Mouse (Mus musculus) embryo, embryonic 9.5 days (tissue): ENCODE measurements at regions not wholly inside any gene's neighbourhood (a gene's known extent, or its start where the extent isn't known, plus 50 kb on each side); places are given as distances from the start of the nearest gene placed in this dataset.

ENCODE experiments used
- DNase-seq: peaks from one replicate; pipeline ENCODE4 v3.0.0-alpha.2; 2017; ENCODE audit errors: extremely low spot score

DNA sequence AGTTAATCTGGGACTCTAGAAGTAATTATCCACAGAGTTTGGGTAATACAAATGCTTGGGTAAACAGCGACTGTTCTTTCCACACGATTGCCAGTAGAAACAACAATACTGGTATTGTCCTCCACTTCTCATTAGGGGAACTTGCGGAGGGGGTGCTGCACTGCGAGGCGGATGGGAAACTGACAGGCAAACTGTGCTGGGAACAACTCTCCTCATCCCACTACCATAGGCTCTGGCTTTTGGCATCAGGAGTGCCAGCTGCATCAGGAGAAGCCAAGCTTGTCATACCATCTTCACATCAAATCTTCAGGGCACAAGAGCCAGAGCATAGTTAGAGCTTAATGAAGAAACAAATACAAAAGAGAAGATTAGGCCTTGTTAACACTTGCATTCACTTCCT, 349.2 kb upstream of the Tmem161b start:
- DNase-seq = no peak

DNA sequence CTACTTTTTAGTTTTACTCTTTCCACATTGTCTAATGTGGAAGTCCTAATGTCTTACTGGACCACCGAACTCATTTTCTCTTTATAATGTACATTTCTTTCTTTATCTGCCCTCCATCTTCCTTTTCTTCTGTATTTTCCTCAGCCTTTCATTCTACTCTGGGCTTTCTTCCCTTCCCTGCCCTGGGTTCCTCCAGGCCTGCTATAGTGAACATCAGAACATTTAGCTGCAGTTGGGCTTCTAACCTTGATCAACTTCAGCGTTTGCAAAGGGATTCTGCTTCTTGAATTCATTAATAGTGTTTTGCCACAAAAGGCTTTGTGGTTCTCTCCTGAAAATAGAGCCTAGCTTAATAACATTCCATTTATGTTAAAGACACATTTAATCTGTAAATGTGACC, 342.5 kb upstream of the Tmem161b start:
- DNase-seq = no peak

DNA sequence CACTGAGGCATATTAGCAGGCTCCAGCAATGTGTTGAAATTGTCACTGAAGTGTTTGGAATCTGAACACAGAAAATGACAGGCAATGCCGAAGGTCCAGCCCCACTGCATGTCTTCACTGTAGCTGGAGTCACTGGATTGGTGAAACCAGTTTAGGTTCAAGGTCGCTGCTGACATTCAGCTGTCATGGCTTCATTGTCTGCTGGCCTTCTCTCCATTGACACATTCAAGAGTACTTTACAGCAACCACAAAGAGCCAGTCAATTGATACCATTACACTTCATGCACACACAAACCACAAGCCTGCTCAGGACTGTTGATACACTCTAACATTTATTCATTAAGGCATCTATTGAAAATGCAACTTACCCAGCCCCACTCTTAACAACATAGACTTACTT, 341.8 kb upstream of the Tmem161b start:
- DNase-seq = no peak

DNA sequence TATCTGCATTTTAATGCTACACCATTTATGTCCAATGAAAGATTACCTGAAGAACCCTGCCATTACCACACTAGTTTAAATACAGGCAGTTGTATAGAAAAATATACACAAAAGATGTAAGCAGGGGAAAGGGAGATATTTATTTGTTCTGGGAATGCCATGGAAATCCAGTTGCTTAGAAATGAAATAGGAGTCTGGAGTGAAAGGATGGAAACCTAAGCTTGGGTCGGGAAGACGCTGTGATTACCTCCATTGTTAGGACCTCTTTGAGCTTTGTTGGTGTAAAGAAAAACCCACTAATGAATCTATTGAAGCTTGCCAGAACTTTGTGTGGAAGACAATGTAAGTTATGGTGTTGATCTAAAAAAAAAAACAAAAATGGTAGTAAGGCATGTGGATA, 341.3 kb upstream of the Tmem161b start:
- no peak for DNase-seq

DNA sequence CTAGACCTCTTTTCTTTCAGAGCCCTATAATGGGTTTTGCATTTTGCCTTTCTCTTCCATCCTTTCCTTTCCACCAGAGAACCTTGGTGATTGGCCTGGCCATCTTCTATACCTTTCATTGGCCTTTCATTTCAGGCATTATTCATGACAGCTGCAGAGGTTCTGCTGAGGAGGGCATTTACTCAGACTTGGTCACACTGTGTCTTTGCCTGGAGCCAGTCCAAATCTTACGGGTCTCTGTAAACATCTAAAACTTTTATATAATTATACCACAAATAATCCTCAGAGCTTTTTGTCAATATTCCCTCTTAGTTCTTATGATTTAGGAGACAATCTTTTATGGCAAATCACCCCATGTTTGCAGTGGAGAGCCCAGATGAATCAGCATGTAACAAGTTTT, 339.3 kb upstream of the Tmem161b start:
- no peak for DNase-seq

DNA sequence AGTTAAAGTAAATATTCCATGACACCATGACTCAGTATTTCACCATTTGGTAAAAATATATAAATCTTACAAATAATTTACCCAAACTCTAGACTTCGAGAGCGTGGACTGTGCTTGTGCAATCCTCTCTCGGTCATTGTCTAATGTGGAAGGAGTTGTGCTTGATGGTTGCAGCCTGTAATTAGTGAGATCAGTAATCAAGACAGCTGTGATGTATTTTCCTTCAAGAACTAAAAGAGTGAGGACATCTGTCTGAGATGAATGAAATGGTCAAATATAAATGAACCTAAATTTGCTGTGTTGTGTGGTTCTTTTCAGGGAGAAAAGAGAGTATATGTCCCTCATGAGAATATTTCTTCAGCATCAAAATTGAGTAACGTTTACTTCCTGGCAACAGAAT, 338.3 kb upstream of the Tmem161b start:
- DNase-seq = no peak

DNA sequence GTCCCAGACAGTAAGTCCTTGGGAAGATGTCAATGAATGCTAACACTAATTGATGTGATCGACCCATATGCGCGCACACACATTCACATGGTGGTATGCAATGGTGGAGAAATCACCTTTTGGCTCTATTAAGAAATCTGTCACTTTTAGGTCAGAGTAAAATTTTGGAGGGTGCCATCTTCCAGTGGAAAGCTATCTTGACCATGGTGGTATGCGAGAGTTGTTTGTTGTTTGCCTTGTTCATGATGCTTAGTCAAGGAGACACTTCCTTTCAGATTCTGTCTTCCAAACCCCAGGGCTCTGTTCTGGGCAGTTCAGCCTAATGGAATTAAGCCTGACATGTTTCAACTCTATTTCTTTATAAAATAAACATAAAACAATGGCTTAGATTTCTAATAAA, 337.9 kb upstream of the Tmem161b start:
- no peak for DNase-seq

DNA sequence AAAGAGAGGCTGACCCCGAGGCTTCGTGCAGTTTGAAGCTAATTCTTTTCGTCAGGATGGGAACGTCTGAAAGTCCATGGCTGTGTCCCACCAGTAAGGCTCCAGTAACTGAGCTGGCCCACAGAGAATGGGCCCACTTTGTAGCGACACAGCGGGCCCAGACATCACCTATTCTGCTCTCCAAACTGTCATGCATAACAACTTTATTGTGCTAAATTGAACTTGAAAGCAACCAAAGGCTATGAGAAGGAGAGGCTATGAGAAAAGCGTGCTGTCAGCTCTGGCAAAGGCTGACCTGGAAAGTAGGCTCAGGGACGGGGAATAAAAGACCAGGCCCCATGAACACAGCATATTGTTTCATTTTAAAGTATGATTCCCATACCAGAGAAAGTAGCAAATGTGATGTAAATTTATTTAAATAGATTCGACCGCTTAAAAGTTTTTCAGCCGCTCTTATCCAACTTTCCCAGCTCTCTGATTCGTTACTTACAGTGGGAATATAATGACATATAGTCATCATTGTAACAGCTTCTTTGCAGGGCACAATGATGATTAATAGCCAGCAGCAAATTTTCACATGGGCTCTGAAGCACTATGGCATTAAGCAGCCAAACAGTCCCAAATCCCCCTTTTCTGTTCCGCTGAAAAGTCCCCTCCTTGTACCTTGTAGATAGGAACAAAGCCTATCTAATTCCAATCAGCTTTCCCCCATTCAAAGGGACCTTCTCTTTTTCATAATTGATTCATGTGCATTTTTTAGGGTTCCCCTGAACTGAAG, 337.1 kb upstream of the Tmem161b start:
- DNase-seq = no peak

DNA sequence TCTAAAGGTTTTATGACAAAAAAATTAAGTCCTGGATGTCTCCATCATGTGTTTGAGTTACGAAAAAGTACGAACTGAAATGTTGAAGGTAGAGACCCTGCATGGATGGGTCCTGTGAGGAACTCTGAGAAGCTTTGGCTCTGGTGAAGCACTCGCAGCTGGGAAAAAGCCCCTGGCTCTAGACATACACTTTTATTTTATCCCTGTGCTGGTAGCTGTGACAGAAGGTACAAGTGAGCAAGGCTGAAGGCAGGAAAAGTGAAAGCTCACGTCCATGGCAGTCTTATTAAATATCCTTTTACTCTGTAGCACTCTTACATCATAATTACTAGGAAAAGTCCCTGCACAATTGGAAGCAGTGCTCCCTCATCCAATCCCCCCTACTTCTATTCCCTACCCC, 336.4 kb upstream of the Tmem161b start:
- DNase-seq = no peak

DNA sequence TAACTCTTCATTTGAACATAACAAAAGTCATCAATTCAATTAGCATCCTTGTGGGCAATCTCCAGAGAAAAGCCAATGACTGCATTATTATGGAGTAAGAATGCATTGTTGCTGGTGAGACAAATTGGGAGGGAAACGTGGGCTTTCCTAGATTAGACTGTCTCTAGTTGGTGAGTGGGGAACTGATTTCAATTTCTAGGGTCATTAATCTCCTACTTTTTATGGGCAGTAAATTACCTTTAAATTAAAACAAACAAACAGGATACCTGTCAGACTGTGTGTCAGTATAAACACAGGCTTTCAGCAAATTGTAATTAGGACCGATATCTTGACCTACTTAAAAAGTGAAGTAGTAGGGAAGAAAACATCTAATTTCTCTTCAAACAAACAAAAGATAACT, 307.4 kb upstream of the Tmem161b start:
- no peak for DNase-seq

DNA sequence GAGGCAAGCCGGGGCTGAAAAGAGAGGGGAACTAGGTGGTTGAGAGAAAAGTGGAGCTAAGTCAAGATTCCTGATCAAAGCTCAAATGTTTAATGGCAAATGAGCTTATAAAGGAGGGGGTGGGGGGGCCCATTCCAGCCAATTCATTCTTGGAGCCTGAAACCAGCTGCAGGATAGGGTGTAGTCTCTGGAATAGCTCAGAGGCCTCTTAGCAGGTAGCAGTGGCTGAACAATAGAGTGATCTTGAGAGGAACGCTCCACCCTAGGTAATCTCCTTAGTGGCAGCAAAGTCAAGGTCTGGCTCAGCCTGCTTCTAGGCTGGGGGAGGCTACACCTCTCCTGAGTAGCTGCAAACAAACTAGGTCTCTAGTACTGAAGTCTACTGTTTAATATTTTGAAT, 289.3 kb upstream of the Tmem161b start:
- no peak for DNase-seq

DNA sequence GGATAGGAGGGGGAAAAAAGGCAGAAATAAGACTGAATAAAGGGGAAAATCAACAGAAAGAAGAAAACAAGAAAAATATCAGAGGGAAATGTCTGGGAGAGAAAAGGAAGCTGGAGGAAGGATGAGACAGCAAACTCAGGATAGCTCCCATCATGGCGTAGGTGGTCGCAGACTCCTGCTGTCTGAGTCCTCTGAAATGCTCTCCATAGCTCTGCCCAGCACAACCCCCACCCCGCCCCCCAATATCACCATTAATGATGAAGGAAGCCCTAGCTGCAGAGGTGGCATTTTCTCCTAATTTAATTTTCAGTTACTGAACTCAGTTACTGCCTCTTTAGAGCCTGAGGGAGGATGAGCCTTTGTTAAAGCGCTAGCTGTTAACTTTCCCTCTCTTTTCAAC, 275.6 kb upstream of the Tmem161b start:
- DNase-seq = no peak

DNA sequence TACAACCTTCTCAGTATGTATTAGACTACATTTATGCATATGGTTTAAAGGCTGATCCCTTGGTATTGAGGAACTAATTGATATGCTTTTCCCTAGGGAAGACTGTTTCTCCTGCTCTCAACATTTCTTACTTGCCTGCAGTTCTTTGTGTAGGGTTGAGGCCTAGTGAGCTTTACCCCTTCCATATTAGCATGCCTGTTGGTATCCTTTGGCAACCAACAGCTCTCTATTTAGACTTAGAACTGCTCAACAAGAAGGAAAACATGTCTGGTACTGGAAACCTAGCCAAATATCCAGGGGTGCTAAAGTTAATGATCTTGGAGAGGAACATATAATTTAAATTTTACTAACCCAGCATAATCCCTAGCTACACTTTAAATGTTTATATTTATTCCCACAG, 270.9 kb upstream of the Tmem161b start:
- no peak for DNase-seq

DNA sequence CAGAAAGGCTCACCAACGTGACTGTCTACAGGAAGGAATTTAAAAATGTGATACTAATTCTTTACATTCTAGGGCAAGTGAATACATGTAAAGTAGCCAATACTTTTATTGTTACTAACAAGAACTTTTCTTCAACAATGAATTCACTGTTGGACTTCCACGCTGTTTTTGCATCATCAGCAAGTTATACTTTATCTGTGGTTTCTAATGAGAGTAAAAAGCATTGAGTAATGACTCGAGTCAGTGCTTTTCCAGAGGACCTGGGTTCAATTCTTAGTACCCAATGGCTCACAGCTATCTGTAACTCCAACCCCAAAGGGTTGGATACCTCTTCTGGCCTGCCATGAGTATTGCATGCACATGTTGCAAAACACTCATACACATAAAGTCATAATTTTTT, 270.3 kb upstream of the Tmem161b start:
- DNase-seq = no peak

DNA sequence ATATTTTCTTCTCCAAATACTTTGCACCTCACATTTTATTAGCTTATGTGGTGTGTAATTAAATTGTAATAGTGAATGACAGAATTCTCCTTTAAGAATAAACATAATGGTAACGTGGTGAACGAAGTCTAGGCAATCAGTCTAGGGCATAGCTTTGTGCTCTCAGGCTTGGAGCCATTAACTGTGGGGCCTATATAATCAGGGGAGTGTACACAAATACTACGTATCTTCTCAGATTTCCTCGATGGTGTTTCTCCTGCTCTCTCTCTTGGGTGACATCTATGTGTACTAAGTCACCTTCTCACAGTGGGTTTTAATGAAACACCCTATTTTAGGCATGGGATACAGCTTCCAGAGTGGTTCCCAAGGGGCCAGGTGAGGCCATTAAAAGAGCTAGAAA, 269.7 kb upstream of the Tmem161b start:
- DNase-seq = no peak

DNA sequence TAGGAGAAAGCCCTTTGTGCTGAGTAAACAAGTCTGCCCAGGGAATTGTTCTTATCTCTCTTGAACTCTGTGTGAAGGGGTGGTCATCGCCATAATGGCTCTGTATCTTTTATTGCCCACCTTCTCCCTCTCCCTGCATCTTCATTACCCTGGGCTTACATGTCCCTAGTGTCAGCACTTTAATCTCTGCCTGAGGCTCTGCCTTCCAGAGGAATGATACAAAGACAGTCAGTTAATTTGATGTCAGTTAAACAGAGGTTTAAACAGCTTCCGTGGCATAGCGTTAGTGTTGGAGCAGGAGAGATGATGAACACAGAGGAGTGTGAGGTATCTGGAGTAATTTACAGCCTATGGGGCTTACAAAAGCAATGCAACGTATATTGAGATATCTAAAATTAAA, 269.2 kb upstream of the Tmem161b start:
- DNase-seq = no peak

DNA sequence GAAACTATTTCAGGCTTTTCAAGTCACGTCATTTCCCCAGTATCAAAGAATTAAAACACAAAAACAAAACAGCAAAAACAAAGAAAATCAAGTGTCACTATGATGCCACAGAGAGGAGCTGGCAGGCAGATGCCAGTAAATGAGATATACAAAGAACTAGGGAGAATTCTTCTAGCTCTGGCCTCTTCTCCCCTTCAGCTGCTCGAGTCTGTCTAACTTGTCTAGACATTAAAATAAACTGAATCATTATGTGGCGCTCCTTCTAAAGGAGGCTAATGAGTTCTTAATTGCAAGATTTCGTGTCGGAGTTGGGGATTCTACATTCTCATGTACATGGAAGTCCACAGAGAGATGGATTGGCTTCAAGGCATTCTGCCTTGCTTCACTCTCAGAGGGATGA, 266.4 kb upstream of the Tmem161b start:
- no peak for DNase-seq

DNA sequence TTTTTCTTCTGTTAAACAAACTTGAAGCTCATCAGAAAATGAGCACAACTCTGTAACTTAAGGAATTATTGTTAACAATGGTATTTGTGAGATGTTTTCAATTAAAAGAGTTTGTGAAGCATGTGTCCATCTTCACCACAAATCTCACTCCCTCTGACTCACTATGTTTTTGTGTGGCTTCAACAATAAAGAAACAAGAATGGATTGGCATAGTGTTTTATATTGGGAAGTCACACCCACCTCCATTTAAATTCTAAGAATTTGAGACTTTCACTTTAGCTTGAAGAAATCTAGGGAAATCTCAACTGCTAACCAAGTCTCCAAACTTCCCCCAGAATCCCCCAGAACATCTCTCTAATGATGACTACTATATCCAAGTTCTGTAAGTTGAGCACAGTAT, 243.6 kb upstream of the Tmem161b start:
- no peak for DNase-seq

DNA sequence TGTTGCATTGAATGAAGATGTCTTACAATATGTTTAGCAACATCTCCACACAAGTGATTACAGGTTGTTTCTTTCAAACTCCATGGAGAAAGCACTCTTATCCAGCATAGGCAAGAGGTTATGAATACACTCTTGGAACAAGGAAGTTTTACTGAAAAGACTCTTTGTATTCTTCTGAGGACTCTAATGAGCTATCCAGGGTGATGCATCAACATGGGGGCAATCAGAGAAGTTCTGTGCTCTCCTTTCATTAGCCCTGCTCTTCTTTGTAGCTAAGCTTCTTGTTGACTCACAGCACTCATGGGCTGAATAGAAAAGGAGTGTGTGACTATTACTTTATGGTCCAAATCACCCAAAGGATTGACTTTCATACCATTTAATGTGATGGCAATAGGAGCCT, 242.6 kb upstream of the Tmem161b start:
- DNase-seq = no peak

DNA sequence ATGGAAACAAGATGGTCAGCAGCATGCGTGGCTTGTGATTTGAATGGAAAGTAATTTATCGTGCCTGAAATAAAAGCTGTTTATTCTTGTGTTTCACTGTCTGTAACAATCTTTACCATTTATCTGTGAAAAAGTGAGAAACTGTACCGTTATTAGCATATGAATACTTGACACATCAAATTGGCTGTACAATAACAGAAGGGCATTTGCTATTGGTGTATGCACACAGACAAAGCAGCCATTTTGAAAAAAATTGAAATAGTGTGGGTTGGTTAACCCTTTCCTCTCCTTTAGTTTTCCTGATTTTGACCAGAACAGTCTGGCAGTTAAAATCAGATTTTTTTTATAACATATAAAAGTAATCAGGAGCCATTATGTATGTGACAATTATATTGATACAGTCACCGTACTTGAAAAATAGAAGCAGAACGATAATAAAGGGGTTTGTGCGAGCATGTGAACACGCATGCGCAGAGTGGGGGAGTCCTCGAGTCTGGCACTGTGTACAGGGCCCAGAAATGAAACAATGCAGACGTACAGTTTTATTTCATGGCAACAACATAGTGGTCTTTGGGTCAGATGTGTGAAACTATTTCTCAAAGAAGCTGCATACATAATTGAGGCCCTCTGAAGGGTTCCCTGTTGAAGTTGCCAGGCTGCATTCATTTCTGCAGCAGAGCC, 237.3 kb upstream of the Tmem161b start:
- DNase-seq = no peak

DNA sequence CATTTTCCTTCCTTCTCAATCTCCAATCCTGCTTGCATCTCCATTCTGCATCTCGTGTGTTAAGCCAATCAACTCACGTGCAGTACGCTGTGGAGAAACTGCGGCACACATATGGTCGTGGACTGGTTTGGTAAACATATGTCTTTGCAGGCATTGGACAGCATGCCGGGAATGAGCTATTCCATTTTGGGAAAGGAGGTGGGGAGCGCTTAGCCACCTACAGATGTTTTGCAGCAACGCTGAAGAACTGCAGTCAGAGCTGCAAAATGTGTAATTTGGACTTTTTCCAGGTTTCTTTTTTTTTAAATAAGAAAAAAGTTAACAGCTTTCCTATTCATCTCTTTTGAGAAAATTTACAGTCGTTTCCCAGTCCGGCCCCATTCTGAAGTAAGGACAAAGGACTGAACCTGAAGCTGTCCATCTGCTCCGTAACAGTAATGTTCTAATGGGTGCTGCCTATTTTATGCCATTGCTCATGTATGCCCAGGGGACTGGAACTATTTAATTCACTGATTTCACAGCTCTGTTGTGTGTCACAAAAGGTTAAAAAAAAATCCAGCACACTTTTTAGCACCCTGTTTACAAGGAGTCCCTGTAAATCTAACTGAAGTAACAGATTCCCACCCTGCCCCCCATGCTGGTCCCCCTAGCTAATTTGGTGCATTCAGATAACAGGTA, 234.2 kb upstream of the Tmem161b start:
- no peak for DNase-seq

DNA sequence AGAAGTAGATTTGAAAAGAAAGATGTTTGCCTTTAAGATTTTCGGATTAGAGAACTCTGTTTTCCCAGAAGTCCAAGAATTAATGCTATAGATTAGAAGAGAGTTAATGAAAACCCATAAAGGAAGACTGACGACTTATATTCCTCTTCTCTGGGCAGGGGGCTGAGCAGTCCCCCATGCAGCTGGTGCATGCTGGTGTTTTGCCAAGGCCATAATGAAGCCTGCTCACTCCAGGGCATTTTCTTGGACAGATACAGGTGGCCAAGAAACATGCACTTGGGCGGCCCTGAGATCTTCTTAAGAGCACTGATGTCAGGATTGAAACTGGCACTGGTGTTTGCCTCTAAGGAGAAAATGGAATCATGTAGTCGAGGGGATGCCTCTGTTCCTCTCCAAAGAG, 233.6 kb upstream of the Tmem161b start:
- DNase-seq = no peak
